Mouse (Mus musculus) left cerebral cortex, adult 8-10 months (tissue): ENCODE measurements at regions not wholly inside any gene's neighbourhood (a gene's known extent, or its start where the extent isn't known, plus 50 kb on each side); places are given as distances from the start of the nearest gene placed in this dataset.
A peak's percentile ranks its signal among the peaks of the same experiment; 100 is the strongest.
"Not testable (repeated sequence)": the region's sequence is repeated elsewhere in the genome, so short reads cannot be mapped to it uniquely, and the experiment has no call there.

ENCODE experiments used
- DNase-seq, 2 experiments: peaks; one replicate each; pipeline ENCODE4 v3.0.0; 2022; ENCODE audit warnings: low spot score in 2 of 2

- DNase-seq, result peak in 1 of 2 experiments; percentile 34
These were observed 438.9 kb upstream of the Htr2a start for GRCm38 (mm10) chr14:74201710-74202109.

GRCm38 (mm10) chr14:74205011-74205410 is 435.6 kb upstream of the Htr2a start:
- no peak for DNase-seq

- no peak for DNase-seq
These were observed 422.7 kb upstream of the Htr2a start for GRCm38 (mm10) chr14:74217914-74218446.

DNA sequence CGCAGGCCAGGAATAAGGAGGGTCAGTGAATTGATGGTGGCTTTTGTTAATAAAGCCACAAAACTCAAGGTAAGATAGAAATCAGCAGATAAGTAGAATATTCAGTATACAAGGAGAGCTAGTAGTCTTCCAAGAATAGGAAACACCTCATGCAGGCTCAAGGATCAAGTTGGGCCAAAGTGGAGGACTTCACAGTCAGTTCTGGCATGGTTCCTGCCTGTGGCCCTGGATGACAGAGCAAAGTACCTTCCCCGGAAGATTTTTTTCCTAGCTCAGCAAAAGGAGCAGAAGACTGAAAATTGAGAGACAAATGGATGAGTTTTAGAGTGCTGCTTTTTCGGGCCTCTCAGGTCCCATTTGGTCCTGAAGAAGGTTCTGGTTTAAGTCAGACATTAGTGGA is 420.9 kb upstream of the Htr2a start:
- no peak for DNase-seq

GRCm38 (mm10) chr14:74222093-74222492 is 418.5 kb upstream of the Htr2a start:
- DNase-seq, result no peak

DNA sequence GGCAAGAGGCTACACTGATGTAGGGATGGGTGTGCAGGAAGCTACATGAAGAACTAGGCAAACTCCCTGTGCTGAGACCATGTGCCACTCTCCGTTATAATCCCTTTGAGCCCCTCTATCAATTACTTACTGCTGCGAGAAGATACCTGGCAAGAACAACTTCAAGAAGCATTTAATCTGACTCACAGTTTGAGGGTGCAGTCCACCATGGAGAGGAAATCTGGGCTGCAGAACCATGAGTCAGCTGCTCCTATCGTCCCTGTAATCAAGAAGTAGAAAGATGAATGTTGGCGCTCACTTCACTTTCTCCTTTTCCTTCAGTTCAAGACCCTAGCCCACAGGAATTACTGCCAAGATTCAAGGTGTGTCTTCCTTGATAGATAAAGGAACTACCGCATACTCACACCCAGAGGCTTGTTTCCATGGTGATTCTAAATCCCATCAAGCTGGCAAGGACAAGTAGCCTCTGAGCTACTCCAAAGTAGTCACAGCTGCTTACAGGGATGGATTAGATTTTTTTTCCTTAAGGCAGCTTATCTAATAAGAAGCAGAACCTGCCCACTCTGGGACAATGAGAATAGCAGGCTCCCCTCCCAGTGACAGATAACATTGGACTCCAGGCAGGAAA is 411.0 kb upstream of the Htr2a start:
- no peak for DNase-seq

- no peak for DNase-seq
These were observed 400.4 kb upstream of the Htr2a start for GRCm38 (mm10) chr14:74240212-74240611.

- DNase-seq, result no peak
These were observed 391.3 kb upstream of the Htr2a start for GRCm38 (mm10) chr14:74249263-74249878.

- DNase-seq, result no peak
These were observed 390.6 kb upstream of the Htr2a start for GRCm38 (mm10) chr14:74250021-74250420.

- peak; percentile 6 to 65 for DNase-seq
These were observed 388.2 kb upstream of the Htr2a start for GRCm38 (mm10) chr14:74252189-74253145.

DNA sequence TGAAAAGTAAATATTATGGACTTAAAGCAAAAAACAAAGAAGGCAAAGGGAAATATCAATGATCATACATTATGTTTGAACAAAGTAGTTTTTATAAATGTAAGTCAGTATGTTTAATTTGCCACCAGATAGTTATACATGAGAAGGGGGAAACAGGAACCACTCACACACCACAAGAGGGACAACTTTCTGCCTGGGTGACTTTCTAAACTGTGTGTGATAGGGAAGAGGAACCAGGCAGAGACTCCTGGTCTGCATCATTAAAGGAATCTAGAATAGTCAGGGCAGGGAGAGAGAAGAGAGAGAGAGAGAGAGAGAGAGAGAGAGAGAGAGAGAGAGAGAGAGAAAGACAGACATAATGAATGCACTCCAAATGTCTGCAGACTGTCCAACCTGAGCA is 385.6 kb upstream of the Htr2a start:
- DNase-seq, result no peak

DNA sequence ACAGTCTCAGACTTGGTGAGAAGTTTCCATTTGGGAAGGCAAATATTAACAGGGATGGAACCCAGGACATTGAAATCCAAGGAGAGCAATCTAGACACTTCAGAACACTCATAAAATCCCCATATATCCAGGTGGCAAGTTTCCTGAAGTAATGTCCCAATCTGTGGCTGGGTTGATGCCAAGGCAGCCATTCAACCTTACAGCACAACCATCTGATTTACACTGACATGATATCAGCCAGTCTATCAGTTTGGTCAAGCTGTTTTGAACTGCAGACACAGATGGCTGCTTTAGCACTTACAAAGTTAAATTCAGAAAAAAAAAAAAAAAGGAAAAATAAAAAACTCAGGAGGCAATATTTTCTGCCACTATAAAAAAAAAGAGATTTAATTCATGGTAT is 381.2 kb upstream of the Htr2a start:
- no peak for DNase-seq

DNA sequence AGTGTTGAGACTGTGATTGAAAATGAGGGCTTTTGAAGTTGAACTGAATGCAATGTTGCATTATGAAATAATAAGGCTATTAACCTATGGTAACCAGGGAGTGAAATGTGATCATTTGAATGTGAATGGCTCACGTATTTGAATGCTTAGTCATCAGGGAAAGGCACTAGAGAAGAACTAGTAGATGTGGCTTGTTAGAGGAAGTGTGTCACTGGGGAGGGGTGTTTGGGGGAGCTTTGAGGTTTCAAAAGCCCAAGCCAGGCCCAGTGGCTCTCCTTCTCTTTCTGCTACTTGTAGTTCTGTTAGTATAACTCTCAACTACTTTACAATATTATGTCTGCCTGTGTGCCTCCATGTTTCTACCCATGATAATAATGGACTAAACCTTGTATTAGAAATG is 373.6 kb upstream of the Htr2a start:
- no peak for DNase-seq

GRCm38 (mm10) chr14:74294560-74294959 is 346.1 kb upstream of the Htr2a start:
- peak in 1 of 2 experiments; percentile 21 for DNase-seq

DNA sequence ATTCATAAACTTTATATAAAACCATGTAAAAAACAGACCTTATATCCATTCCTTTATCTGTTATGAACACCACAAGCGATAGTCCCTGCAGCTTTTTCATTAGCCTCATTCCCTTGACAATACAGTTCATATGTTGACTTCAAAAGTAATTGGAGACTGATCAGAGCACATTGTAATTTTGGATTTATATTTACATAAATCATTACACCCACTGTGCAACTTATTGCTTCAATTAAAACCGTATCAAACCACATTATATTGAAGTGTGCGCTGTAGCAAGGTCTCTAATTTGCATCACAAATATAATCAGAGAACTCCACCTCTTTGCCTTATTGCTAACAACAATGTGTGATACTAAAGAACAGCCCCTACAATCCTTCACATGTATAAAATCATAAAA is 336.2 kb upstream of the Htr2a start:
- DNase-seq, result no peak

DNA sequence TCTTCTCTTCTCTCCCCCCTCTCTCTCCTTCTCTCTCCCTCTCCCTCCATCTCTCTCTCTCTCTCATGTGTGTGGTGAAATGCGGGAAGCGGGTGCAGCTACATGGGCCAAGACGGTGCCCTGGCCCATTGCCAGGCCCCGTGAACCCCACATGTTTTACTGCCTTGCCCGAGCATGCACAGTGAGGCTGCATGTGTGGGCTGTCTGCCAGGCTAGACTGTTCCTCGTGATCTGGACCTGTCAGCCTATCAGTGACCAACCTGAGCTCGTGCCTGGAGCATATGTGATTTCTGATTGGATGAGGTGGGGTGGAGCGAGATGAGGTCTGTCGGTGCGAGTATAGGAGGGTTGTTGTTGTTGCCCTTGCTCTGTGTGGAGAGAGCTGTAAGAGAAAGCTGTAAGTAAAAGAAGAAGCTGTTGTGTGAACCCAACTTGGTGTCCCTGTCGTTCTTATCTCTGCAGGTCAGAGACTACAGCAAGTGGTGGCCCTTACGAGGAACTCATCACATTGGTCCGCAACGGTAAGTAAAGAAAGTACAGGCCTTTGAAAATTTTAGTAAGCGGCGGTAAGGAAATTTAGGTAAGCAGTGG is 333.8 kb upstream of the Htr2a start:
- no peak for DNase-seq

DNA sequence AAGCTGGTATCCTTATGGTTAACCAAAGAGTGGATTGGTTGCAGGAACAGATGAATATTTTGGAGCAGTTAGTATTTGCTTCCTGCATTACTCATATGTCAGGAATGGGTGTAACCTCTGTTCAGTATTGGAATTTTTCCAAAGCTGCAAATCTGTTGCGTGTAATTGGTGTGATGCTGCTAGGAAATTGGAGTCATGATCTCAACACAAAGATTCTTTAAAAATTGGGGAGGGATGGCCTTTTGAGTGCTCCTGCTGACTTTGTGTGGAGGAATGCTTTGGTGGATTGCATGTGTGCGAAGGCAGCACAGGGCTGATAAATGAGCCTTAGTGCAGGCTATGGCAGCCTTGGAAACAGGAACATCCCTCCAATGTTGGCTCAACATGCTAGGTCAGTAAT is 331.2 kb upstream of the Htr2a start:
- DNase-seq, result not testable (repeated sequence)

DNA sequence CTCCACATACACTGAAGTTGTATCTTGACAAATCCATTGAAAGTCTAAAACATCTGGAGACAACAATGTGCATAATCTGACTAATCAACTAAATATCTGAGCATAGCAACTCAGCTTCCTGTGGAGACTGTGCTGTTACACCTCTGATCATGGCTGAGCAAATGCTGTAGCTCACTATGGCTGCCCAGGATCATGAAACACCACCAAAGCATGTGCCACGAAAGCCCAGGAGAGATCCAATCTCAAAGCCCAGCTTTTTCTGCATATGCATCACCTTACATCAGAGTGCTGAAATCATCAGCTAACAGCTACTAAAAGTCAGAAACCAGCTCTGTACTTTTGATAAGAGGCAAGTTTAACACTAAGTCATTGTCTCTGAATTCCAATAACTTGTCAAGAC is 313.3 kb upstream of the Htr2a start:
- no peak for DNase-seq

DNA sequence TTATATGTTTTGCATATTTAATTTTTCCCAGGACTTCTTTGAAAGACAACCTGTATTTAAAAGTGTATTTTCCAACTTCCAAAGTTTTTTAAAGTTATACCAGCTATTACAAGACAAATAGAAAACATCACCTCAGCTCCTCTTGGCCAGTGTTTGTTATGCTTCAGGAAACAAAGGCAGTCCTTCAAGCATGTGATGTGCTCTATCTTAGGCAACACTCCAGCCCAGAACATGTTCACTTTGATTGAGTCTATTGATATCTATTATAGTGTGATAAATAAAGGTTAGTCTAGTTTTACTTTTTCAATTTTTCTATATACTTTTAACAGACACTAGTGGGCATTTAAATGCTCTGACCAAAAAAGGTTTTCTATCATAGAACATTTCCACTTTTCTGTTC is 289.9 kb upstream of the Htr2a start:
- no peak for DNase-seq

DNA sequence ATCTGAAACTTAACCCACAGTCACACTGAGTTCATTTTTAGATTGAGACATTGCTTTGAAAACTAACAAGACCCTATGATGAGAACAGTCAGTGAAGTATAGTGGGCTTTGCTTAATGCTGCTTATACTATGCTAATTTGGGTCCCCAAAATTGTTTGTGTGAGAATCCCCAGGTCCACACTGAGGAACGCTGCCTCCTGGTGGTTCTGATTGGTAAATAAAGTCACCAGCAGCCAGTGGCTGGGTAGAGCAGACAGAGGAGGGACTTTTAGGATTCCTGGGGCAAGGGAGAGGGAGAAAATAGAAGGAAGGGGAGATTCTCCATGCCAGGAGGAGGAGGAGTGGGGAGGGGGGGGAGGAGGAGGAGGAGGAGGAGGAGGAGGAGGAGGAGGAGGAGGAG is 288.4 kb upstream of the Htr2a start:
- DNase-seq, result no peak

DNA sequence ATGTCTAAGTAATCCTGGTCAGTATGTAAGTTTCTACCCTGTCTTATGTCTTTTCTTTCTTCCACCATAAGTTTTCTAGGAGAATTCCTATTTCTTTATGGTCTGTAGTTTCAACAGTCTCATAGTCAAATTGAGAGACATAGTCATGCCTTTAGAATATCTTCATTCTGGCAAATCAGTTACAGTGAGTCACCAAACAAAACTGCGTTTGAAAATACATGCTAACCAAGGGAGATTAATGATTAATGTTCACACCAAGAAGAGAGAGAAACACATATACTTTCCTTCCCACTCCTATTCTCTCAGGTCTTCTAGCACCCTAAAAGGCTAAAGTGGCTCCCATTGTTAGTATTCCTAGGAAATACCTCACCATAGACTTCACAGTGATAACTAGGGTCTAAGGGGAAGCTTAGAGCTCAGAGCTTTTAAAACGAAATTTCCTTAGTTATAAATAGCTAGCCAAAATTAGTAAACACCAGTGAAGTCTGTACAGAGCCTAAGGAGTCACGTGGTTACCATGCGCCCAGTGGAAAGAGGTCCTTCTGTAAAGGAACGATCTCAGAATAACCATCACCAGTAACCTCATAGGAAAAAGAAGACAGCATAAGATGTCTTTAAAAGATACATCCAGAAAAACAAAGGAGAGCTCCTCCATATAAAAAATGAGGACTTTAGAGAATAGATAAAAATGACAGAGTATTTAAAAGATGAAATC is 281.8 kb upstream of the Htr2a start:
- no peak for DNase-seq
